Mouse (Mus musculus) large intestine, adult 2 months (tissue): ENCODE results near the gene Cyp2d34. TPM values are rescaled to one million over a fixed set of nuclear protein-coding genes. Genes with fewer than 3 reads are reported as not detected.

Experiments used
- DNase-seq: peaks from one replicate; pipeline ENCODE4 v3.0.0-alpha.2; 2012; ENCODE audit warnings: low read depth, low spot score
- WGBS: fragments of 180-500 bp; shearing (Covaris S2); methylation state at CpG from one replicate; pipeline ENCODE4 v1.1.7; 2018; 5-methylcytosine and 5-hydroxymethylcytosine counted together
- polyA plus RNA-seq: library from polyadenylated mRNA; depleted of rRNA; stranded (reverse); fragments of >200 nt; gene quantifications from 2 replicates; pipeline ENCODE4 v1.2.3, GENCODE M21; 2012; rRNA removed

Cyp2d34 gene
- polyA plus RNA-seq = 0.33 TPM in 1 of 2 replicates, not detected in the other

- no peak for DNase-seq
- WGBS = 77% methylated on average over 7 of the region's 7 CpGs
Measured at GRCm38 (mm10) chr15:82620531-82621202, at the start of gene Cyp2d34. Gene Cyp2d34, minus strand, starts transcription at chr15:82620946.

DNA sequence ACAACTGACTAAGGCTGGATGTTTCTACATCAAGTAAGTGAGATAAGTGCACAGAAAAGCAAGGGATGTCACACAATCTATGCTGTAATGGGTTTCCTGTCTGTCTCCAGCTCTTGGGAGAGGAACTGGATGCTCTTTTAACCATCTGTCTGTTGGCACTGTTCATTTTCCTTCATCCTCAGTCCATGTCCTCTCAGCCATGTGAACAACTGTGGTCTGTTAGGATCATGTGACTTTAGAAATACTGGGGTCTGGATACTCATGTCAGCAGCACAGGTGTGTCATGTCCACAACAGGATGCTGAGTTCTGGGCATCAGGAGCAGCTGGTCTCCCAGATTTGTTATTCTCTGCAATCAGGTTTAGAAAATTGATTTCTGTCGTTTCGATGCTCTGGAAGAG, 35.6 kb upstream of the Cyp2d34 start:
- WGBS = 68% methylated on average over 2 of the region's 2 CpGs
- DNase-seq = no peak

DNA sequence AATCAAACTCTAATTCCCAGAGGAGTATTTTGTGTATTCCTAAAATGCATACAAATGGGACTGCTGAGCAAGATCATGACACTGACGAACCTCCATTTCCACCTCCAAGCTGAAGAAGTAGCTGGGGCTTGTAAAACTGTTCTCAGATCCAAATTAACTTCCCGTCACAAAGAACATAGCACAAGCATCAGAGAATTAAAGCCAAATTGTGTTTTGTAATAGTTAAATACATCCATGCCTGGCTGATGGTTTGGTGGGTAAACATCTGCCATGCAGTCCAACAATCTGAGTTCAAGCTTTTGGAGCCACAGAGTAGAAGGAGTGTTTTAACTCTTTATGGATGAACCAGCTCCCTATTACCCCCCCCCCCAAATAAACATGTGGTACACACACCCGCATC, 23.6 kb upstream of the Cyp2d34 start:
- WGBS = 80% methylated on average over 3 of the region's 3 CpGs
- DNase-seq = no peak

GRCm38 (mm10) chr15:82643771-82644170, 23.0 kb upstream of the Cyp2d34 start:
- DNase-seq = no peak
- WGBS = 93% methylated on average over 5 of the region's 5 CpGs

GRCm38 (mm10) chr15:82642771-82643170, 22.0 kb upstream of the Cyp2d34 start:
- DNase-seq = no peak
- 59% methylated on average over 3 of the region's 3 CpGs for WGBS

- WGBS = 53% methylated on average over 2 of the region's 2 CpGs
- no peak for DNase-seq
Measured at GRCm38 (mm10) chr15:82641921-82642320, 21.2 kb upstream of the Cyp2d34 start.

DNA sequence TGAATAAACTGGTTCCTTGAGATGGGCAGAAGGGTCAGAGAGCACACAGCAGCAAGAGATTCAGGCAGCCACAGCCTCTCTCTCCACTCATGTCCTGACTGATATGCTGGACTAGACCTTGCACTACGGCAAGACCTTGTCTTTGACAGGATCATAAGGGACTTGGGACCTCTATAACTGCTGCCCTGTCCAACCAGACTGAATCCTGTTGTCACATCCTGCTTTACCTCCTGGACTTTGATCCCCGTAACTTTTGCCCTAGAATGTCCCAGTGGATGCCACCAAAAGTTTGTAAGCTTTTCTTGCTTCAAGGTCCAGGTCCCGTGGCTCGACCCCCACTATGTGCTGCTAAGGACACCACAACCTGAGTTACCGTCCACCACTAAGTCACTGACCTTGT, 20.6 kb upstream of the Cyp2d34 start:
- no peak for DNase-seq
- WGBS = 76% methylated on average over 5 of the region's 5 CpGs

GRCm38 (mm10) chr15:82640201-82640600, 19.5 kb upstream of the Cyp2d34 start:
- DNase-seq = no peak
- 92% methylated on average over 7 of the region's 7 CpGs for WGBS

- 79% methylated on average over 14 of the region's 14 CpGs for WGBS
- DNase-seq = no peak
Measured at GRCm38 (mm10) chr15:82637130-82638075, 16.7 kb upstream of the Cyp2d34 start.

DNA sequence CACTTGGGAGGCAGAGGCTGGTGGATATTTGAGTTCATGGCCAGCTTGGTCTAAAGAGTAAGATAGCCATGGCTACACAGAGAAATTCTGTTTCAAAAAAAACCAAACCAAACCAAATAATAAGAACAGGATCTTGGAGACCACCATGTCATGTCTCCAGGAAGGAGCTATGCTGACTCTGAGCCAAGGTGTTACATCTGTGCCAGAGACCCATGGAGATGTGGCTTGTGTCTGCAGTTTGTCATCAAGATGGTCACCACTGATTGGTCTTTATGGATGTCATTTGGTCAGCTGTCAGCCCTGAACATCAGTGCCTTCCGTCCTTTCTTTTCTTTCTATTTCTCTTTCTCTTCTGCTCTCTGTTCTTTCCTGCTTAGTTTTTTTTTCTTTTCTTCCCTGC, 14.2 kb upstream of the Cyp2d34 start:
- DNase-seq = no peak
- 88% methylated on average over 1 of the region's 1 CpGs for WGBS

GRCm38 (mm10) chr15:82621993-82622392, 1.2 kb upstream of the Cyp2d34 start:
- WGBS = 33% methylated on average over 1 of the region's 1 CpGs
- DNase-seq = no peak

DNA sequence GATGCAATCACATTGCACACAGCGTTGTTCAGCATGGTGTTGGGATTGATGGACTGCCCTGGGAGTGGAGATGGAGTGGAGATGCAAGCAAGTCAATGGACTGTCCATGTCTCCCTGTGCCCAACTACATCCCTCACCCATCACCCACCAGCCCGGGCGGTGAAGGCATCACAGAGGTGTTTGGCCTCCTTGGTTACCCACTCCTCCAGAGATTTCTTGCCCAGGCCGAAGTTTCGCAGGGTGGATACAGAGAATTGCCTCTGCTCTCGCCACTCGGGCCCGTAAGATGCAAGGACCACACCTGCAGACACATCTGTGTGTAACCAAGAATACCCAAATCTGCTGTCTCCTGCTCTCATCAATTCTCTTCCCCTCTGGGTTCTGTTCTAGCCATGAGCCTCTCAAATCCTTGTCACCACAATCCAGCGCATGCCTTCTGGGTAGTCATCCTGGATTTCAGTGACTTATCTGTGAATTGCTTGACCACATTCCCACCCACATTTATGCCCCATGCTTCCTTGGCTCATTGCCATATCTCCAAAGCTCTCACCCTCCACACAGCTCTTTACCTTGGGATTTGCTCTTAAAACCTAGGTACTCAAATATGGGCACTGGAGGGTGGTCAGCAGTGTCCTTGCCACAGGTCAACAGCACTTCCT, 2.3 kb downstream of the Cyp2d34 start:
- DNase-seq = no peak
- WGBS = 94% methylated on average over 9 of the region's 9 CpGs

DNA sequence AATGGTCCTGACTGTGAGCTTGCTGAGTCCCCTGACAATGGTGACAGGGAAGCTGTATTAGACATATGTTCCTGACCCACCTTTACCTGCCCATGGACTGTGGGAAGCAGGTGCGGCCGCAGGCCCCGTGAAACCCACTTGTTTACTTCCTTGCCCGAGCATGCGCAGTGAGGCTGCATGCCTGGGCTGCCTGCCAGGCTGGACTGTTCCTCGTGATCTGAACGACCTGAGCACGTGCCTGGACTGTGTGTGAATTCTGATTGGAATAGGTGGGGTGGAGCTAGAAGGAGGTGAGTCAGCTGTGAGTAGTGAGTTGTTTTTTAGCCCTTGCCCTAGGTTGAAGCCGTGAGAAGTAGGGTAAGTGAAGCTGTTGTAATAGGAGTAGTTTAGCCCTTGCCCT, 38.1 kb downstream of the Cyp2d34 start:
- no peak for DNase-seq

GRCm38 (mm10) chr15:82579071-82579470, 41.7 kb downstream of the Cyp2d34 start:
- 56% methylated on average over 2 of the region's 2 CpGs for WGBS
- DNase-seq = no peak

More for the DNA sequence above, 38.1 kb downstream of the Cyp2d34 start:
- WGBS = 36% methylated on average over 9 of the region's 9 CpGs

- 79% methylated on average over 1 of the region's 1 CpGs for WGBS
- no peak for DNase-seq
Measured at GRCm38 (mm10) chr15:82572856-82573255, 47.9 kb downstream of the Cyp2d34 start.

Other genes starting within 250 kb of the Cyp2d34 start
- gene Cyp2d22, start 240.7 kb downstream of the Cyp2d34 start, polyA plus RNA-seq = 22.4 and 44.0 TPM in 2 replicates
- gene Cyp2d11, start 226.9 kb downstream of the Cyp2d34 start, polyA plus RNA-seq = not detected in 2 replicates
- 0.14 and 0.64 TPM in 2 replicates for gene Cyp2d10, start 213.8 kb downstream of the Cyp2d34 start, polyA plus RNA-seq
- 0.12 TPM in 1 of 2 replicates, not detected in the other for gene Cyp2d9, start 187.5 kb downstream of the Cyp2d34 start, polyA plus RNA-seq
- 0.10 and 0.61 TPM in 2 replicates for gene Cyp2d12, start 65.9 kb downstream of the Cyp2d34 start, polyA plus RNA-seq
- 0.09 TPM in 1 of 2 replicates, not detected in the other for gene Cyp2d40, start 143.2 kb upstream of the Cyp2d34 start, polyA plus RNA-seq
- 29.9 and 182 TPM in 2 replicates for gene Cyp2d26, start 173.3 kb upstream of the Cyp2d34 start, polyA plus RNA-seq